Mouse (Mus musculus) forebrain, embryonic 15.5 days (tissue): ENCODE measurements at regions not wholly inside any gene's neighbourhood (a gene's known extent, or its start where the extent isn't known, plus 50 kb on each side); places are given as distances from the start of the nearest gene placed in this dataset.

Experiments used
- ATAC-seq: fragments of 200-750 bp; cut with Nextera tagmentation; replicated peaks from 2 replicates; pipeline ENCODE4 v1.8.0; 2017; ENCODE audit warnings: mild to moderate bottlenecking, moderate TSS enrichment, moderate library complexity
- H3K27ac ChIP-seq: fragments of 300-500 bp; sonication (generic); replicated peaks from 2 replicates; pipeline ENCODE4 v1.5.1; 2015; ENCODE audit warnings: mild to moderate bottlenecking, inconsistent platforms
- H3K27me3 ChIP-seq: fragments of 300-500 bp; sonication (generic); 2 replicates; pipeline ENCODE4 v1.6.1; 2015; ENCODE audit warnings: inconsistent platforms
- H3K36me3 ChIP-seq: fragments of 300-500 bp; sonication (generic); 2 replicates; pipeline ENCODE4 v1.6.1; 2015; ENCODE audit warnings: mild to moderate bottlenecking, inconsistent platforms
- H3K4me1 ChIP-seq: fragments of 300-500 bp; sonication (generic); 2 replicates; pipeline ENCODE4 v1.6.1; 2015; ENCODE audit warnings: inconsistent platforms
- H3K4me2 ChIP-seq: fragments of 300-500 bp; sonication (generic); replicated peaks from 2 replicates; pipeline ENCODE4 v1.6.1; 2015; ENCODE audit warnings: mild to moderate bottlenecking, inconsistent platforms
- H3K4me3 ChIP-seq: fragments of 300-500 bp; sonication (generic); 2 replicates; pipeline ENCODE4 v1.5.1; 2015; ENCODE audit warnings: mild to moderate bottlenecking, inconsistent platforms
- H3K9ac ChIP-seq: fragments of 300-500 bp; sonication (generic); replicated peaks from 2 replicates; pipeline ENCODE4 v1.6.1; 2015; ENCODE audit warnings: mild to moderate bottlenecking, inconsistent platforms
- H3K9me3 ChIP-seq: fragments of 300-500 bp; sonication (generic); 2 replicates; pipeline ENCODE4 v1.6.1; 2016; ENCODE audit warnings: inconsistent platforms
- WGBS: fragments of 180-500 bp; shearing (Covaris S2); methylation state at CpG from one replicate; pipeline ENCODE4 v1.1.7; 2015; ENCODE audit warnings: mixed read lengths; 5-methylcytosine and 5-hydroxymethylcytosine counted together

GRCm38 (mm10) chr1:186858285-186858684 is 108.9 kb upstream of the D1Pas1 start:
- Histone ChIP-seq H3K4me2 (no peak overlapping the region), H3K27ac (no peak overlapping the region), H3K9me3 (no peaks in the 10 kb centered on the region), H3K36me3 (no peaks in the 10 kb centered on the region), H3K27me3 (no peaks in the 10 kb centered on the region), H3K9ac (no peak overlapping the region), H3K4me1 (no peaks in the 10 kb centered on the region), H3K4me3 (no peak overlapping the region)
- 94% methylated on average over 21 of the region's 21 CpGs for WGBS
- ATAC-seq, result no peak

- no peaks in the 10 kb centered on the region for H3K36me3 ChIP-seq
- no peak for ATAC-seq
- 85% methylated on average over 3 of the region's 3 CpGs for WGBS
Observed at GRCm38 (mm10) chr1:186855474-186856036, 106.4 kb upstream of the Rrp15 start.

GRCm38 (mm10) chr1:186845256-186845655 is 96.1 kb upstream of the Rrp15 start:
- H3K4me1 ChIP-seq, result no peaks in the 10 kb centered on the region

More at GRCm38 (mm10) chr1:186855474-186856036, 106.4 kb upstream of the Rrp15 start:
- H3K27me3 ChIP-seq, result no peaks in the 10 kb centered on the region
- no peak overlapping the region for H3K4me2 ChIP-seq
- no peaks in the 10 kb centered on the region for H3K4me1 ChIP-seq
- no peak overlapping the region for H3K4me3 ChIP-seq
- no peak overlapping the region for H3K27ac ChIP-seq
- no peak overlapping the region for H3K9ac ChIP-seq
- H3K9me3 ChIP-seq, result no peaks in the 10 kb centered on the region

GRCm38 (mm10) chr1:186833896-186834800 is 85.0 kb upstream of the Rrp15 start:
- no peak overlapping the region for H3K27ac ChIP-seq
- H3K27me3 ChIP-seq, result no peaks in the 10 kb centered on the region
- 1% methylated on average over 43 of the region's 43 CpGs for WGBS

More at GRCm38 (mm10) chr1:186845256-186845655, 96.1 kb upstream of the Rrp15 start:
- Histone ChIP-seq H3K9me3 (no peaks in the 10 kb centered on the region), H3K9ac (no peak overlapping the region), H3K36me3 (no peaks in the 10 kb centered on the region), H3K4me2 (no peak overlapping the region), H3K27ac (no peak overlapping the region), H3K27me3 (no peaks in the 10 kb centered on the region), H3K4me3 (no peak overlapping the region)
- no peak for ATAC-seq
- 92% methylated on average over 7 of the region's 7 CpGs for WGBS

GRCm38 (mm10) chr1:186833441-186833895 is 84.3 kb upstream of the Rrp15 start:
- WGBS, result 2% methylated on average over 17 of the region's 17 CpGs
- peak; percentile 51 for ATAC-seq
- Histone ChIP-seq H3K4me1 (peaks cover 17% of the 10 kb centered on the region), H3K27me3 (no peaks in the 10 kb centered on the region), H3K4me2 (peak overlapping the region; percentile 64), H3K27ac (no peak overlapping the region), H3K9ac (peak overlapping the region; percentile 40), H3K36me3 (no peaks in the 10 kb centered on the region), H3K4me3 (peak overlapping the region; percentile 39), H3K9me3 (no peaks in the 10 kb centered on the region)

More at GRCm38 (mm10) chr1:186833896-186834800, 85.0 kb upstream of the Rrp15 start:
- H3K9ac ChIP-seq, result peak overlapping the region; percentile 40
- no peaks in the 10 kb centered on the region for H3K9me3 ChIP-seq
- peak; percentile 78 for ATAC-seq
- peaks cover 17% of the 10 kb centered on the region for H3K4me1 ChIP-seq
- no peaks in the 10 kb centered on the region for H3K36me3 ChIP-seq
- peak overlapping the region; percentile 64 for H3K4me2 ChIP-seq
- peak overlapping the region; percentile 39 for H3K4me3 ChIP-seq

- Histone ChIP-seq H3K9me3 (no peaks in the 10 kb centered on the region), H3K27ac (no peak overlapping the region), H3K27me3 (no peaks in the 10 kb centered on the region), H3K9ac (no peak overlapping the region), H3K4me2 (no peak overlapping the region), H3K4me1 (peaks cover 4% of the 10 kb centered on the region; the same call in 1 of the 2 replicates), H3K36me3 (no peaks in the 10 kb centered on the region), H3K4me3 (no peak overlapping the region)
- no peak for ATAC-seq
- WGBS, result 22% methylated on average over 3 of the region's 3 CpGs
Observed at GRCm38 (mm10) chr1:186827773-186828172, 78.6 kb upstream of the Rrp15 start.

GRCm38 (mm10) chr1:186808192-186808960 is 59.2 kb upstream of the Rrp15 start:
- no peak overlapping the region for H3K27ac ChIP-seq
- no peak for ATAC-seq
- H3K27me3 ChIP-seq, result no peaks in the 10 kb centered on the region
- WGBS, result 55% methylated on average over 19 of the region's 19 CpGs
- H3K4me1 ChIP-seq, result 0 out of 2 replicates have a peak, but pooled peaks cover 5% of the 10 kb centered on the region
- peak overlapping the region; percentile 32 for H3K4me2 ChIP-seq
- H3K9me3 ChIP-seq, result no peaks in the 10 kb centered on the region
- H3K9ac ChIP-seq, result no peak overlapping the region
- H3K4me3 ChIP-seq, result 0 out of 2 replicates have a peak overlapping the region, but pooled peaks have one; percentile 6
- no peaks in the 10 kb centered on the region for H3K36me3 ChIP-seq

GRCm38 (mm10) chr1:186804451-186804850 is 55.3 kb upstream of the Rrp15 start:
- H3K27me3 ChIP-seq, result no peaks in the 10 kb centered on the region
- no peaks in the 10 kb centered on the region for H3K9me3 ChIP-seq
- H3K4me2 ChIP-seq, result no peak overlapping the region
- no peak overlapping the region for H3K27ac ChIP-seq
- whole genome bisulfite sequencing, result 90% methylated on average over 5 of the region's 5 CpGs
- ATAC-seq, result no peak
- no peaks in the 10 kb centered on the region for H3K36me3 ChIP-seq
- no peak overlapping the region for H3K4me3 ChIP-seq
- H3K4me1 ChIP-seq, result 0 out of 2 replicates have a peak, but pooled peaks cover 5% of the 10 kb centered on the region
- no peak overlapping the region for H3K9ac ChIP-seq
